Mouse (Mus musculus): ENCODE measurements around the gene Zfp526. TPM values are rescaled to one million over a fixed set of nuclear protein-coding genes. Genes with fewer than 3 reads are reported as not detected.

Gene Zfp526
- total RNA-seq, 2 experiments from 2014 or later, result 7.5 to 7.6 TPM

- ATAC-seq (replicated peaks; ENCODE audit: poor library complexity), result no peak
Observed at GRCm38 (mm10) chr7:25206094-25206830, 15.0 kb upstream of the Zfp526 start.

GRCm38 (mm10) chr7:25209161-25209622 is 12.0 kb upstream of the Zfp526 start:
- no peak for ATAC-seq (replicated peaks; ENCODE audit: poor library complexity)

GRCm38 (mm10) chr7:25210482-25210881 is 10.7 kb upstream of the Zfp526 start:
- no peak for ATAC-seq (replicated peaks; ENCODE audit: poor library complexity)

- ATAC-seq (replicated peaks; ENCODE audit: poor library complexity), result peak; percentile 82
Observed at GRCm38 (mm10) chr7:25213099-25213498, 8.1 kb upstream of the Zfp526 start.

- ATAC-seq (replicated peaks; ENCODE audit: poor library complexity), result no peak
Observed at GRCm38 (mm10) chr7:25214172-25214571, 7.1 kb upstream of the Zfp526 start.

GRCm38 (mm10) chr7:25217653-25218395 is 3.4 kb upstream of the Zfp526 start:
- 0 out of 2 replicates have a peak, but pooled peaks have one; percentile 5 for ATAC-seq (replicated peaks; ENCODE audit: poor library complexity)

- peak; percentile 13; the same call in 1 of the 2 replicates for ATAC-seq (replicated peaks; ENCODE audit: poor library complexity)
Observed at GRCm38 (mm10) chr7:25218705-25219415, 2.4 kb upstream of the Zfp526 start.

GRCm38 (mm10) chr7:25219416-25219750 is 1.8 kb upstream of the Zfp526 start:
- no peak for ATAC-seq (replicated peaks; ENCODE audit: poor library complexity)

- peak; percentile 59 for ATAC-seq (replicated peaks; ENCODE audit: poor library complexity)
Observed at GRCm38 (mm10) chr7:25219756-25220456, 1.3 kb upstream of the Zfp526 start.

GRCm38 (mm10) chr7:25220457-25221101 is 646 bp upstream of the Zfp526 start, which contains the start of gene Dedd2:
Gene Dedd2 (minus strand): TSS chr7:25220615.
- ATAC-seq (replicated peaks; ENCODE audit: poor library complexity), result peak; percentile 13

- ATAC-seq (replicated peaks; ENCODE audit: poor library complexity), result no peak
Observed at GRCm38 (mm10) chr7:25222275-25222967, 1.2 kb downstream of the Zfp526 start.

- ATAC-seq (replicated peaks; ENCODE audit: poor library complexity), result no peak
Observed at GRCm38 (mm10) chr7:25227523-25228300, 6.5 kb downstream of the Zfp526 start.

GRCm38 (mm10) chr7:25230690-25231285 is 9.6 kb downstream of the Zfp526 start:
- no peak for ATAC-seq (replicated peaks; ENCODE audit: poor library complexity)

GRCm38 (mm10) chr7:25232101-25232648 is 10.9 kb downstream of the Zfp526 start:
- peak; percentile 24; the same call in 1 of the 2 replicates for ATAC-seq (replicated peaks; ENCODE audit: poor library complexity)

- ATAC-seq (replicated peaks; ENCODE audit: poor library complexity), result no peak
Observed at GRCm38 (mm10) chr7:25233061-25233460, 11.8 kb downstream of the Zfp526 start.

- no peak for ATAC-seq (replicated peaks; ENCODE audit: poor library complexity)
Observed at GRCm38 (mm10) chr7:25235526-25235925, 14.3 kb downstream of the Zfp526 start.

GRCm38 (mm10) chr7:25237249-25238014 is 16.2 kb downstream of the Zfp526 start, which contains the start of gene Gsk3a:
Gene Gsk3a (minus strand): TSS chr7:25237851.
- peak; percentile 69 for ATAC-seq (replicated peaks; ENCODE audit: poor library complexity)

Data from megakaryocyte progenitor cell, adult 5-6 weeks (primary cell).